Mouse (Mus musculus) CH12.LX (cell line): ENCODE measurements around the gene Flt3l. TPM values are rescaled to one million over a fixed set of nuclear protein-coding genes. Genes with fewer than 3 reads are reported as not detected.

Experiments
- DNase-seq: peaks from one replicate; pipeline ENCODE4 v3.0.0-alpha.2; 2013; ENCODE audit errors: extremely low read depth
- H3K27ac ChIP-seq: 2 replicates; pipeline ENCODE4 v1.5.1; 2012; ENCODE audit warnings: low read depth, mild to moderate bottlenecking, control low read depth, moderate library complexity; ENCODE audit not compliant: insufficient read depth
- H3K27me3 ChIP-seq: replicated peaks from 2 replicates; pipeline ENCODE3; 2012; ENCODE audit warnings: inconsistent platforms
- H3K36me3 ChIP-seq, 2 experiments: replicated peaks in 1 of 2; 2 replicates each; pipeline versions ENCODE3 to v1.6.1; 2012; ENCODE audit warnings: inconsistent platforms in 1 of 2, low read length in 1 of 2, mild to moderate bottlenecking in 1 of 2, mixed read lengths in 1 of 2, moderate library complexity in 1 of 2; ENCODE audit not compliant: control insufficient read depth in 1 of 2, insufficient read depth in 1 of 2
- H3K4me1 ChIP-seq, 2 experiments: 2 replicates each; pipeline ENCODE4 v1.6.1; 2012; ENCODE audit warnings: inconsistent platforms in 1 of 2, moderate library complexity in 1 of 2; ENCODE audit not compliant: insufficient read depth in 2 of 2, control insufficient read depth in 1 of 2
- H3K4me2 ChIP-seq: 2 replicates; pipeline ENCODE4 v1.6.1; 2012; ENCODE audit warnings: low read depth, mild to moderate bottlenecking, control low read depth; ENCODE audit not compliant: poor library complexity, insufficient read depth, severe bottlenecking
- H3K4me3 ChIP-seq, 3 experiments: fragments of 150-350 bp in 1 of 3; sonication (generic) in 1 of 3; replicated peaks in 1 of 3; 2 replicates each; pipeline versions ENCODE3 to v1.5.1; 2011 to 2012; ENCODE audit warnings: low read depth in 2 of 3, low read length in 2 of 3, mild to moderate bottlenecking in 2 of 3, moderate library complexity in 2 of 3, control low read depth in 1 of 3, improper control_type of control experiment in 1 of 3, inconsistent platforms in 1 of 3, mixed read lengths in 1 of 3; ENCODE audit not compliant: poor library complexity in 1 of 3
- H3K79me2 ChIP-seq: replicated peaks from 2 replicates; pipeline ENCODE4 v1.6.1; 2012; ENCODE audit warnings: mild to moderate bottlenecking, moderate library complexity; ENCODE audit not compliant: control insufficient read depth, poor library complexity, insufficient read depth, severe bottlenecking; ENCODE audit errors: extremely low read depth
- H3K9ac ChIP-seq: 2 replicates; pipeline ENCODE4 v1.6.1; 2012; ENCODE audit warnings: low read depth, mild to moderate bottlenecking, control low read depth, moderate library complexity; ENCODE audit not compliant: insufficient read depth
- H3K9me3 ChIP-seq: replicated peaks from 2 replicates; pipeline ENCODE3; 2012; ENCODE audit warnings: low read length, inconsistent platforms, mixed read lengths
- CHD2 ChIP-seq: IDR thresholded peaks from 2 replicates; pipeline ENCODE4 v1.6.1; 2011; ENCODE audit warnings: low read length, improper control_type of control experiment
- CTCF ChIP-seq, 2 experiments: IDR thresholded peaks in 1 of 2; conservative IDR thresholded peaks in 1 of 2; 2 replicates each; pipeline ENCODE4 v1.5.1; 2011 to 2012; ENCODE audit warnings: low read depth in 2 of 2, low read length in 2 of 2, improper control_type of control experiment in 1 of 2, inconsistent platforms in 1 of 2, mild to moderate bottlenecking in 1 of 2, moderate library complexity in 1 of 2
- ETS1 ChIP-seq: conservative IDR thresholded peaks from 2 replicates; pipeline ENCODE4 v1.6.1; 2012; ENCODE audit warnings: low read depth, mild to moderate bottlenecking, inconsistent platforms, low read length, improper control_type of control experiment, moderate library complexity
- HCFC1 ChIP-seq: IDR thresholded peaks from 2 replicates; pipeline ENCODE4 v1.6.1; 2012; ENCODE audit warnings: low read depth, mild to moderate bottlenecking, inconsistent platforms, low read length, improper control_type of control experiment
- IRF4 ChIP-seq: IDR thresholded peaks from 2 replicates; pipeline ENCODE4 v1.6.1; 2014; ENCODE audit warnings: low read depth, mild to moderate bottlenecking, inconsistent platforms, low read length, improper control_type of control experiment
- JUN ChIP-seq: IDR thresholded peaks from 2 replicates; pipeline ENCODE4 v1.6.1; 2011; ENCODE audit warnings: low read depth, mild to moderate bottlenecking, low read length, improper control_type of control experiment, moderate library complexity; ENCODE audit not compliant: insufficient read depth
- JUND ChIP-seq: conservative IDR thresholded peaks from 2 replicates; pipeline ENCODE4 v1.6.1; 2011; ENCODE audit warnings: low read depth, low read length, improper control_type of control experiment
- MAZ ChIP-seq: IDR thresholded peaks from 2 replicates; pipeline ENCODE4 v1.6.1; 2012; ENCODE audit warnings: low read depth, mild to moderate bottlenecking, inconsistent platforms, low read length, improper control_type of control experiment, moderate library complexity
- MEF2A ChIP-seq: IDR thresholded peaks from 2 replicates; pipeline ENCODE4 v1.6.1; 2014; ENCODE audit warnings: low read depth, mild to moderate bottlenecking, inconsistent platforms, low read length, improper control_type of control experiment, borderline replicate concordance
- MYC ChIP-seq: IDR thresholded peaks from 2 replicates; pipeline ENCODE4 v1.6.1; 2011; ENCODE audit warnings: low read depth, mild to moderate bottlenecking, improper control_type of control experiment, low read length
- NRF1 ChIP-seq: IDR thresholded peaks from 2 replicates; pipeline ENCODE4 v1.6.1; 2014; ENCODE audit warnings: low read depth, mild to moderate bottlenecking, inconsistent platforms, low read length, improper control_type of control experiment, moderate library complexity
- PAX5 ChIP-seq: IDR thresholded peaks from 2 replicates; pipeline ENCODE4 v1.6.1; 2012; ENCODE audit warnings: low read length, inconsistent platforms, mixed read lengths
- POLR2A ChIP-seq: IDR thresholded peaks from 2 replicates; pipeline ENCODE4 v1.6.1; 2011; ENCODE audit warnings: low read depth, mild to moderate bottlenecking, improper control_type of control experiment, low read length
- POLR2AphosphoS2 ChIP-seq: IDR thresholded peaks from 2 replicates; pipeline ENCODE4 v1.6.1; 2011; ENCODE audit warnings: low read depth, low read length, improper control_type of control experiment
- RAD21 ChIP-seq: IDR thresholded peaks from 2 replicates; pipeline ENCODE4 v1.6.1; 2011; ENCODE audit warnings: low read depth, mild to moderate bottlenecking, low read length, improper control_type of control experiment, moderate library complexity
- ZC3H11A ChIP-seq: IDR thresholded peaks from 2 replicates; pipeline ENCODE4 v1.6.1; 2012; ENCODE audit warnings: low read depth, mild to moderate bottlenecking, inconsistent platforms, low read length, improper control_type of control experiment
- ZKSCAN1 ChIP-seq: IDR thresholded peaks from 2 replicates; pipeline ENCODE4 v1.6.1; 2012; ENCODE audit warnings: low read depth, inconsistent platforms, low read length, improper control_type of control experiment, borderline replicate concordance
- ZMIZ1 ChIP-seq: IDR thresholded peaks from 2 replicates; pipeline ENCODE4 v1.6.1; 2012; ENCODE audit warnings: low read depth, mild to moderate bottlenecking, inconsistent platforms, low read length, improper control_type of control experiment
- dilution Hi-C: fragments of 300-500 bp; cut with MboI; formaldehyde crosslinking; loops from 2 replicates; pipeline ENCODE4 v1.14.3; 2020; ENCODE audit warnings: low sequenced_read_pairs; ENCODE audit not compliant: extremely low pct_unique_long_range_greater_than_20kb, extremely low pct_ligation_motif_present
- in situ Hi-C: fragments of 300-500 bp; cut with MboI; formaldehyde crosslinking; loops from 3 replicates; pipeline ENCODE4 v1.14.3; 2019; ENCODE audit warnings: low sequenced_read_pairs, low pct_ligation_motif_present, low pct_unique_long_range_greater_than_20kb, mixed read lengths
- polyA plus RNA-seq: library from polyadenylated mRNA; unstranded; fragments of >175 nt; gene quantifications from 2 replicates; pipeline ENCODE4 v1.2.1, GENCODE M21; 2012; ENCODE audit warnings: low read depth; ENCODE audit not compliant: insufficient read length
- total RNA-seq, 2 experiments: library from RNA; depleted of rRNA; stranded (reverse); fragments of 300-350 nt in 1 of 2; fragments of >200 nt in 1 of 2; gene quantifications; 2 replicates each; pipeline ENCODE4 v1.2.3; 2012 to 2014

The Flt3l gene
- total and polyA plus RNA-seq, 3 experiments, result 4.6 to 14.9 (median 4.9) TPM

GRCm38 (mm10) chr7:45147267-45147666, 11.0 kb upstream of the Flt3l start:
- no peak for DNase-seq
- Histone ChIP-seq H3K4me1 (peaks cover 5 to 29% of the 10 kb centered on the region in 2 experiments), H3K79me2 (no peaks in the 10 kb centered on the region), H3K9ac (no peak overlapping the region), H3K27me3 (no peaks in the 10 kb centered on the region), H3K4me2 (no peak overlapping the region), H3K9me3 (no peaks in the 10 kb centered on the region), H3K4me3 (no peak overlapping the region), H3K36me3 (peaks cover 12 to 75% of the 10 kb centered on the region in 2 experiments), H3K27ac (no peak overlapping the region)
- in situ Hi-C loops (no loop called here), dilution Hi-C loops (no loop called here)
- TF ChIP-seq CHD2 (no peak), RAD21 (no peak), CTCF (conservative IDR thresholded peaks at IDR 0.05 in 1 of 2, IDR thresholded peaks at IDR 0.05 in 1 of 2; ENCODE audit: low read depth in 2 of 2, low read length in 2 of 2) (no peak), JUN (no peak), NRF1 (no peak), POLR2AphosphoS2 (no peak), MEF2A (no peak), POLR2A (no peak), ZC3H11A (no peak), PAX5 (no peak), ZKSCAN1 (no peak), MYC (no peak), MAZ (no peak), IRF4 (no peak), HCFC1 (no peak)

- Histone ChIP-seq H3K9me3 (no peaks in the 10 kb centered on the region), H3K36me3 (peaks cover 12 to 82% of the 10 kb centered on the region in 2 experiments), H3K79me2 (no peaks in the 10 kb centered on the region), H3K4me1 (peaks cover under 1 to 21% of the 10 kb centered on the region in 2 experiments; a peak in 3 of 4 replicates), H3K4me3 (no peak overlapping the region), H3K4me2 (no peak overlapping the region), H3K9ac (no peak overlapping the region), H3K27ac (no peak overlapping the region), H3K27me3 (no peaks in the 10 kb centered on the region)
- no peak for TF ChIP-seq PAX5
- TF ChIP-seq JUND, result no peak
- no peak for TF ChIP-seq ETS1
- no peak for TF ChIP-seq ZMIZ1
- in situ Hi-C loops (no loop called here), dilution Hi-C loops (no loop called here)
- DNase-seq, result no peak
Observed at GRCm38 (mm10) chr7:45145460-45145859, 9.2 kb upstream of the Flt3l start.
